Mouse (Mus musculus): ENCODE data around the gene Clasp1.

Clasp1 gene

GRCm38 (mm10) chr1:118388757-118389453 is at the start of gene Clasp1:
Gene Clasp1 (plus strand): TSS chr1:118389058.
- peak; percentile 97 for DNase-seq (ENCODE audit: low spot score)

- no peak for DNase-seq (ENCODE audit: low spot score)
Measured at GRCm38 (mm10) chr1:118343649-118344435, 45.0 kb upstream of the Clasp1 start.

GRCm38 (mm10) chr1:118349922-118350321 is 38.9 kb upstream of the Clasp1 start:
- DNase-seq (ENCODE audit: low spot score), result no peak

GRCm38 (mm10) chr1:118359071-118359761 is 29.6 kb upstream of the Clasp1 start:
- DNase-seq (ENCODE audit: low spot score), result no peak

- no peak for DNase-seq (ENCODE audit: low spot score)
Measured at GRCm38 (mm10) chr1:118367970-118368369, 20.9 kb upstream of the Clasp1 start.

GRCm38 (mm10) chr1:118368721-118369461 is 20.0 kb upstream of the Clasp1 start:
- DNase-seq (ENCODE audit: low spot score), result no peak

GRCm38 (mm10) chr1:118377784-118378183 is 11.1 kb upstream of the Clasp1 start:
- no peak for DNase-seq (ENCODE audit: low spot score)

- no peak for DNase-seq (ENCODE audit: low spot score)
Measured at GRCm38 (mm10) chr1:118380105-118380786, 8.6 kb upstream of the Clasp1 start.

- DNase-seq (ENCODE audit: low spot score), result peak; percentile 77
Measured at GRCm38 (mm10) chr1:118388127-118388756, 616 bp upstream of the Clasp1 start.

- DNase-seq (ENCODE audit: low spot score), result peak; percentile 52
Measured at GRCm38 (mm10) chr1:118389454-118390265, 802 bp downstream of the Clasp1 start.

- DNase-seq (ENCODE audit: low spot score), result no peak
Measured at GRCm38 (mm10) chr1:118390266-118390660, 1.4 kb downstream of the Clasp1 start.

- no peak for DNase-seq (ENCODE audit: low spot score)
Measured at GRCm38 (mm10) chr1:118390871-118391387, 2.1 kb downstream of the Clasp1 start.

GRCm38 (mm10) chr1:118392246-118392645 is 3.4 kb downstream of the Clasp1 start:
- no peak for DNase-seq (ENCODE audit: low spot score)

GRCm38 (mm10) chr1:118393916-118394315 is 5.1 kb downstream of the Clasp1 start:
- no peak for DNase-seq (ENCODE audit: low spot score)

- no peak for DNase-seq (ENCODE audit: low spot score)
Measured at GRCm38 (mm10) chr1:118397866-118398265, 9.0 kb downstream of the Clasp1 start.

GRCm38 (mm10) chr1:118398567-118398966 is 9.7 kb downstream of the Clasp1 start:
- no peak for DNase-seq (ENCODE audit: low spot score)

GRCm38 (mm10) chr1:118399625-118400310 is 10.9 kb downstream of the Clasp1 start:
- DNase-seq (ENCODE audit: low spot score), result no peak

GRCm38 (mm10) chr1:118401991-118402390 is 13.1 kb downstream of the Clasp1 start:
- no peak for DNase-seq (ENCODE audit: low spot score)

GRCm38 (mm10) chr1:118402556-118402955 is 13.7 kb downstream of the Clasp1 start:
- no peak for DNase-seq (ENCODE audit: low spot score)
